Mouse (Mus musculus): ENCODE data around the gene Sox9. TPM values are rescaled to one million over a fixed set of nuclear protein-coding genes. Genes with fewer than 3 reads are reported as not detected.

Gene Sox9
- polyA plus RNA-seq, 1 experiment from 2014 or later, result 196 TPM

DNA sequence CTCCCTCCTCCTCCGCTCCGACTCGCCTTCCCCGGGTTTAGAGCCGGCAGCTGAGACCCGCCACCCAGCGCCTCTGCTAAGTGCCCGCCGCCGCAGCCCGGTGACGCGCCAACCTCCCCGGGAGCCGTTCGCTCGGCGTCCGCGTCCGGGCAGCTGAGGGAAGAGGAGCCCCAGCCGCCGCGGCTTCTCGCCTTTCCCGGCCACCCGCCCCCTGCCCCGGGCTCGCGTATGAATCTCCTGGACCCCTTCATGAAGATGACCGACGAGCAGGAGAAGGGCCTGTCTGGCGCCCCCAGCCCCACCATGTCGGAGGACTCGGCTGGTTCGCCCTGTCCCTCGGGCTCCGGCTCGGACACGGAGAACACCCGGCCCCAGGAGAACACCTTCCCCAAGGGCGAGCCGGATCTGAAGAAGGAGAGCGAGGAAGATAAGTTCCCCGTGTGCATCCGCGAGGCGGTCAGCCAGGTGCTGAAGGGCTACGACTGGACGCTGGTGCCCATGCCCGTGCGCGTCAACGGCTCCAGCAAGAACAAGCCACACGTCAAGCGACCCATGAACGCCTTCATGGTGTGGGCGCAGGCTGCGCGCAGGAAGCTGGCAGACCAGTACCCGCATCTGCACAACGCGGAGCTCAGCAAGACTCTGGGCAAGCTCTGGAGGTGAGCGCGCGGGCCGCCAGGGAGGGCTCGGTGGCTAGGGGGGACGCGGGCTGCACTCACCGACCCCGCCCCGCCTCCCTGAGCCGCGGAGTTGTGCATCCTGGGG is 515 bp downstream of the Sox9 start:
- Histone ChIP-seq H3K4me1 (peaks cover 43% of the 10 kb centered on the region), H3K9me3 (replicated peaks) (no peaks in the 10 kb centered on the region)

DNA sequence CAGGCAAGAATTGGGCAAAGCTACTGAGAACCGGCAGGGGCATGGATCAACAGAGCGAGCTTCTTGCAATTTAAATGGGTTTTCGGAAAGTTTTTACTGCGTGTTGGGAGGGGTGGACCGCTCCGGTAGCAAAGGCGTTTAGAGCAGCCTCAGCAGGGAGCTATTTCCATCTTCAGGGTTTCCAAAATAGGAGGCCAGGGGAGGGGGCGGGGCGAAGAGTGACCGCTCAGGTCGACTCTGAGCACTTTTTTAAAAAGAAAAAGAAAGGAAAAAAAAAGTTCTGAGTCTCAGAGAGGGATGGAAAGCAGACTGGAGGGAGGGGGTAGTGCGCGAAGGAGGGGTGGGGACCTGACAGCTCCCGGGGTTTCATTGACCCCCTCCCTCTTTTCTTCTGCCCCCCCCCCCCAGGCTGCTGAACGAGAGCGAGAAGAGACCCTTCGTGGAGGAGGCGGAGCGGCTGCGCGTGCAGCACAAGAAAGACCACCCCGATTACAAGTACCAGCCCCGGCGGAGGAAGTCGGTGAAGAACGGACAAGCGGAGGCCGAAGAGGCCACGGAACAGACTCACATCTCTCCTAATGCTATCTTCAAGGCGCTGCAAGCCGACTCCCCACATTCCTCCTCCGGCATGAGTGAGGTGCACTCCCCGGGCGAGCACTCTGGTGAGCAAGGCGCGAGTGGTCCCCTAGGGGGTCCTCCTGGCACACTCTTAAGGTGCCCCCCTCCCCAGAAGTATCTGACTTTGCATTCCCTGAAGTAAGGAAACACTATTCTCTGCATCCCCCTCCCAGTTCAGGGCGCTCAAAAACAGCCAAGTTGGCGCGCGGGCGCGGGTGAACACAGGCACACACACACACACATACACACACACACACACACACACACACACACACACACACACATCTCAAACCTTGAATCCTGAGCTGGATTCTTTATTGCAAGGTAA is 1.6 kb downstream of the Sox9 start:
- Histone ChIP-seq H3K36me3 (0 out of 2 replicates have a peak, but pooled peaks cover 7% of the 10 kb centered on the region), H3K9ac (peak overlapping the region; percentile 93), H3K4me3 (peak overlapping the region; percentile 66), H3K9me3 (replicated peaks) (no peaks in the 10 kb centered on the region), H3K27me3 (peaks cover 2% of the 10 kb centered on the region; the same call in 1 of the 2 replicates), H3K4me2 (replicated peaks) (peak overlapping the region; percentile 96), H3K4me1 (peaks cover 45% of the 10 kb centered on the region), H3K27ac (peak overlapping the region; percentile 91)
- 1% methylated on average over 36 of the region's 42 CpGs for WGBS
- ATAC-seq (ENCODE audit: low FRiP score), result no peak

More for the DNA sequence above, 515 bp downstream of the Sox9 start:
- H3K36me3 ChIP-seq, result 0 out of 2 replicates have a peak, but pooled peaks cover 7% of the 10 kb centered on the region
- peak; percentile 36 for ATAC-seq (ENCODE audit: low FRiP score)
- H3K4me3 ChIP-seq, result peak overlapping the region; percentile 66
- peak overlapping the region; percentile 91 for H3K27ac ChIP-seq
- peak overlapping the region; percentile 96 for H3K4me2 ChIP-seq (replicated peaks)
- peak overlapping the region; percentile 93 for H3K9ac ChIP-seq
- WGBS, result 0% methylated on average over 74 of the region's 75 CpGs
- peaks cover 11% of the 10 kb centered on the region for H3K27me3 ChIP-seq

DNA sequence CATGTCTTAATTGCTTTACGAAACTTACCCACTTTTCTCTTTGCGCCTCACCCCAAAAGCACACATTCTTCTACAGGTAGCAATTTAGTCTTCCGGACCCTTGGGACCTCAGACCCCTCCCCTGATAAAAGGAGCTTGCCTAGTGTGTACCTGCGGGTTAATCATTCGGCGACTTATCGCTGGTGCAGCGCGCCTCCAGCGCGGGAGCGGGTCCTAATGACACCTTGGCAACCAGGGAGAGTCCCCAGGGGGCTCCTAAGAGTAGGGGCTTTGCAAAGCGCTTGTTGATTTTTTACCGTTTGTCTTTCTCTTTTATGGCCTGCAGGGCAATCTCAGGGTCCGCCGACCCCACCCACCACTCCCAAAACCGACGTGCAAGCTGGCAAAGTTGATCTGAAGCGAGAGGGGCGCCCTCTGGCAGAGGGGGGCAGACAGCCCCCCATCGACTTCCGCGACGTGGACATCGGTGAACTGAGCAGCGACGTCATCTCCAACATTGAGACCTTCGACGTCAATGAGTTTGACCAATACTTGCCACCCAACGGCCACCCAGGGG is 2.4 kb downstream of the Sox9 start:
- Histone ChIP-seq H3K27me3 (peaks cover 2% of the 10 kb centered on the region; the same call in 1 of the 2 replicates), H3K9me3 (replicated peaks) (no peaks in the 10 kb centered on the region), H3K4me2 (replicated peaks) (peak overlapping the region; percentile 96), H3K9ac (peak overlapping the region; percentile 93), H3K27ac (peak overlapping the region; percentile 91), H3K4me1 (peaks cover 39% of the 10 kb centered on the region), H3K36me3 (0 out of 2 replicates have a peak, but pooled peaks cover 7% of the 10 kb centered on the region), H3K4me3 (peak overlapping the region; percentile 66)
- no peak for ATAC-seq (ENCODE audit: low FRiP score)
- 2% methylated on average over 29 of the region's 30 CpGs for WGBS

DNA sequence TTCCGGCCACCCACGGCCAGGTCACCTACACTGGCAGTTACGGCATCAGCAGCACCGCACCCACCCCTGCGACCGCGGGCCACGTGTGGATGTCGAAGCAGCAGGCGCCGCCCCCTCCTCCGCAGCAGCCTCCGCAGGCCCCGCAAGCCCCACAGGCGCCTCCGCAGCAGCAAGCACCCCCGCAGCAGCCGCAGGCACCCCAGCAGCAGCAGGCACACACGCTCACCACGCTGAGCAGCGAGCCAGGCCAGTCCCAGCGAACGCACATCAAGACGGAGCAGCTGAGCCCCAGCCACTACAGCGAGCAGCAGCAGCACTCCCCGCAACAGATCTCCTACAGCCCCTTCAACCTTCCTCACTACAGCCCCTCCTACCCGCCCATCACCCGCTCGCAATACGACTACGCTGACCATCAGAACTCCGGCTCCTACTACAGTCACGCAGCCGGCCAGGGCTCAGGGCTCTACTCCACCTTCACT is 2.9 kb downstream of the Sox9 start:
- ATAC-seq (ENCODE audit: low FRiP score), result peak; percentile 53
- Histone ChIP-seq H3K9me3 (replicated peaks) (no peaks in the 10 kb centered on the region), H3K36me3 (0 out of 2 replicates have a peak, but pooled peaks cover 7% of the 10 kb centered on the region), H3K27me3 (0 out of 2 replicates have a peak, but pooled peaks cover 2% of the 10 kb centered on the region), H3K4me3 (peak overlapping the region; percentile 66), H3K4me2 (replicated peaks) (peak overlapping the region; percentile 96), H3K9ac (peak overlapping the region; percentile 93), H3K27ac (peak overlapping the region; percentile 91), H3K4me1 (peaks cover 37% of the 10 kb centered on the region)
- WGBS, result under 1% methylated on average over 34 of the region's 34 CpGs

DNA sequence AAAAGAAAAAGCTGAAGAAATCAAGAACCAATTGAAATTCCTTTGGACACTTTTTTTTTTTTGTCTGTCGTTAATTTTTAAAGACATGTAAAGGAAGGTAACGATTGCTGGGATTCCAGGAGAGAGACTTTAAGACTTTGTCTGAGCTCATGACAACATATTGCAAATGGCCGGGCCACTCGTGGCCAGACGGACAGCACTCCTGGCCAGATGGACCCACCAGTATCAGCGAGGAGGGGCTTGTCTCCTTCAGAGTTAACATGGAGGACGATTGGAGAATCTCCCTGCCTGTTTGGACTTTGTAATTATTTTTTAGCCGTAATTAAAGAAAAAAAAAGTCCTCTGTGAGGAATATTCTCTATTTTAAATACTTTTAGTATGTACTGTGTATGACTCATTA is 3.6 kb downstream of the Sox9 start:
- Histone ChIP-seq H3K27ac (no peak overlapping the region), H3K36me3 (0 out of 2 replicates have a peak, but pooled peaks cover 7% of the 10 kb centered on the region), H3K27me3 (0 out of 2 replicates have a peak, but pooled peaks cover 2% of the 10 kb centered on the region), H3K4me3 (peak overlapping the region; percentile 66), H3K9ac (peak overlapping the region; percentile 93; the same call in 1 of the 2 replicates), H3K9me3 (replicated peaks) (no peaks in the 10 kb centered on the region), H3K4me2 (replicated peaks) (peak overlapping the region; percentile 96), H3K4me1 (peaks cover 37% of the 10 kb centered on the region)
- no peak for ATAC-seq (ENCODE audit: low FRiP score)
- 11% methylated on average over 8 of the region's 8 CpGs for WGBS

DNA sequence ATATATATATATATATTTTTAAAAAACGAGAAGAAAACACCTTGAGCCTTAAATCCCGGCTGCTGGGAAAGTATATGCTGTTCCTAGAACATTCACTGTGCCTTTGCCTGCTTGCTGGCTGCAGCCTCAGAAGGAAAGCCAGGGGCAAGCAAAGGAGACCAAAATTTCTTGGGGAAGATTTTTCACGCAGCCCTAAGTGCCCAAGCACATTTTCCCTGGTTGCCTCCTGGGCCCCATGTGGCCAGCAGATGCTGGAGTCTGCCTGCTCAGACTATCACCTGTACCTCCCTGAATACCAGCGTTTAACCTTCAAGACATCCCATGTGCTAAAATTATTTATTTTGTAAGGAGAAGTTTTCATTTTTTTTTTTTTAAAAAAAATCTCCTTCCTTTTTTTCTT is 4.4 kb downstream of the Sox9 start:
- peak overlapping the region; percentile 42 for H3K9ac ChIP-seq
- H3K9me3 ChIP-seq (replicated peaks), result no peaks in the 10 kb centered on the region
- peak overlapping the region; percentile 27 for H3K4me3 ChIP-seq
- peak overlapping the region; percentile 96 for H3K4me2 ChIP-seq (replicated peaks)
- 49% methylated on average over 4 of the region's 4 CpGs for WGBS
- H3K4me1 ChIP-seq, result peaks cover 31% of the 10 kb centered on the region
- 0 out of 2 replicates have a peak, but pooled peaks cover 7% of the 10 kb centered on the region for H3K36me3 ChIP-seq
- ATAC-seq (ENCODE audit: low FRiP score), result no peak
- no peak overlapping the region for H3K27ac ChIP-seq
- no peaks in the 10 kb centered on the region for H3K27me3 ChIP-seq

DNA sequence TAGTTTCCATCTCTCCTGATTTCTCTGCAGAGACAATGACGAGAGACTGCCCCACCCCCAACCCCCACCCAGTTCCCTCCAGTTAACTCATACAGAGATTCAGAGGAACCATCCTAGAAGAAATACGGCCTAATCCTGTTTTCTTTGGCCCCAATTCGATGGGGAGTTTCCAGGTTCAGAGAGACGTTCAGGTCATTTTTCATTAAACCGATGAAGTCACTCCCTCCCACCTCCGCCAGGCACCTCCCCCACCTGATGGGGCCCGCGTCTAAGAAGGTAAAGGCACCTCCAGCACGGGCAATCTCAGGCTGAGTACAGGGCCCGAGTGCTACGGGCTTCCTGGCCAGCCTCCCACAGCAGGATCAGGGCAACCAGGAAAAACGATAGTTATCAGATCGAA is 6.3 kb downstream of the Sox9 start:
- no peaks in the 10 kb centered on the region for H3K27me3 ChIP-seq
- H3K4me2 ChIP-seq (replicated peaks), result no peak overlapping the region
- 17% methylated on average over 13 of the region's 13 CpGs for WGBS
- ATAC-seq (ENCODE audit: low FRiP score), result no peak
- no peak overlapping the region for H3K27ac ChIP-seq
- H3K36me3 ChIP-seq, result 0 out of 2 replicates have a peak, but pooled peaks cover 7% of the 10 kb centered on the region
- no peak overlapping the region for H3K4me3 ChIP-seq
- no peak overlapping the region for H3K9ac ChIP-seq
- H3K4me1 ChIP-seq, result peaks cover 29% of the 10 kb centered on the region
- H3K9me3 ChIP-seq (replicated peaks), result peaks cover 5% of the 10 kb centered on the region; the same call in 1 of the 2 replicates

DNA sequence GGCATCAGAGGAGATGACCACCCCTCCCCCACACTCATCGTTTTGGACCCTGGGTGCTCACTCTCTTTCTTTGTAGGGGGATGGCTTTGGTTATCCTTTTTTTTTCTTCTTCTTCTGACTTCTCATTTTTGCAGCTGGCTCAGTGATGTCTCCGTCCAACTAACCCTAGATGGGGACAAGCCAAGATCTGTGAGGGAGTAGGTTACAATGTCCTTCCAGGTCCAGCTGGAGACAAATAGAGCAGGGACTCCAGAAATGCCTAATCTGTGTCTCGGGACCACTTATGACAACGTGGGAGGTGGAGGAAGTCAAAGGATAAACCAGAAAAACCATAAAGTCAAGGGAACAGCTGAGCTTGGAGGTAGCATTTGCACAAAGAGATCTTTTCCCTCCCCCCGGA is 14.4 kb downstream of the Sox9 start:
- H3K4me2 ChIP-seq (replicated peaks), result no peak overlapping the region
- H3K27me3 ChIP-seq, result no peaks in the 10 kb centered on the region
- no peaks in the 10 kb centered on the region for H3K36me3 ChIP-seq
- H3K4me3 ChIP-seq, result no peak overlapping the region
- ATAC-seq (ENCODE audit: low FRiP score), result no peak
- no peak overlapping the region for H3K9ac ChIP-seq
- WGBS, result 86% methylated on average over 5 of the region's 5 CpGs
- peaks cover 11% of the 10 kb centered on the region for H3K4me1 ChIP-seq
- H3K9me3 ChIP-seq (replicated peaks), result peaks cover 5% of the 10 kb centered on the region; the same call in 1 of the 2 replicates
- no peak overlapping the region for H3K27ac ChIP-seq

DNA sequence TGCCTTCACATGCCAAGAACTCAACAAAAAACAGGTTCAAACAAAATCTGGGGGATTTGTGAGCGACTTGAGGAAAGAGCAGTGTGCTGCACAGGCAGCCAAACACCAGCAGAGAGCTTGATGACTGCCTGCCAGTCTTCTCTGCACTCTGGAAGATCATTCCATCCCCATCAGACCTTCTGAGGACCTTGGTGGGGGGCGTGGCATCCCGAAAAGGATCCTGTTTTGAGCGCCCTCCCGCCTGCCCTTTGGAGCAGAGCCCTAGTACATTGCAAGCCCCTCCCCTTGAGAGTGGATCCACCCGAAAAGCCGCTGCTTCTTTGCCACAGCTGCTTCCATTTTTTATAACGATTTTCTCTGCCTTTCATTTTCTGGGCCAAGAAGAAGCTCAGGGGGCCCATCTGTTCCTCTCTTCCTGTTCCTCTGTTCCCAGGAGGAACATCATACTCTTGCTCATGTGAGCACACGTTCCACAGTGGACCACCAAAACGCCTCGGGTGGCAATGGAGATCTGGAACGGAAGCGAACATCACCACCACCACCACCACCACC is 16.9 kb downstream of the Sox9 start:
- no peak for ATAC-seq (ENCODE audit: low FRiP score)
- Histone ChIP-seq H3K27me3 (no peaks in the 10 kb centered on the region), H3K9ac (no peak overlapping the region), H3K4me2 (replicated peaks) (no peak overlapping the region), H3K4me1 (peaks cover 19% of the 10 kb centered on the region), H3K4me3 (no peak overlapping the region), H3K36me3 (no peaks in the 10 kb centered on the region), H3K9me3 (replicated peaks) (no peaks in the 10 kb centered on the region), H3K27ac (no peak overlapping the region)
- WGBS, result 62% methylated on average over 13 of the region's 13 CpGs

DNA sequence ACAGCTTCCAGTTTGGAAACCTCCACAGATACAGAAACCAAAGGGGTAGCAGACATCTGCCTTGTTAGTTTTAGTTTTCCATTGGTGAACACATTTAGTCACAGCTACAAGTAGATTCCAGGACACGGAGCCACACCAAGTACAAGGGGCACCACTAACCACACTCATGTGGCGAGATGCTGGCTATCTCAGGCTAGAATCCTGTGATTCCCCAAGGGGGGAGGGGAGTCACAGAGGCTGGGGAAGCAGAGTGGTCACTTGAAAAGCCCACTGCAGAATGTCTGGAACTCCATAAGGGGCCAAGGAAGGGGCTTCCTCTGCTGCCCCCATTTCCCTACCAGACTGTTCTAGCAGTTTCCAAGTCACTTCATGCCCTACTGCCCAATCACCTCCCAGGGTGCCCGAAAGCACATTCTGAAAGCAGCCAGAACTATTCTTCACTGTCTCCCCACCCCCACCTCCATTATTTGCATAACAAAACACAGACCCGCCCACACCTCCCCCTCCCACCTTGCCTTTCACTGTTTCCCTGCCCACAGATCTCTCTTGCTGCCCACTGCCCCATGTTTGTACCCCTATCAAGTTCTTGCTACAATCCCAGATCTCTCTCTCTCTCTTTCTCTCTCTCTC is 19.3 kb downstream of the Sox9 start:
- ATAC-seq (ENCODE audit: low FRiP score), result peak; percentile 69
- H3K27me3 ChIP-seq, result no peaks in the 10 kb centered on the region
- 0 out of 2 replicates have a peak overlapping the region, but pooled peaks have one; percentile 13 for H3K4me2 ChIP-seq (replicated peaks)
- no peaks in the 10 kb centered on the region for H3K9me3 ChIP-seq (replicated peaks)
- no peak overlapping the region for H3K4me3 ChIP-seq
- WGBS, result 23% methylated on average over 4 of the region's 4 CpGs
- H3K27ac ChIP-seq, result no peak overlapping the region
- H3K36me3 ChIP-seq, result no peaks in the 10 kb centered on the region
- H3K9ac ChIP-seq, result no peak overlapping the region
- peaks cover 19% of the 10 kb centered on the region for H3K4me1 ChIP-seq

DNA sequence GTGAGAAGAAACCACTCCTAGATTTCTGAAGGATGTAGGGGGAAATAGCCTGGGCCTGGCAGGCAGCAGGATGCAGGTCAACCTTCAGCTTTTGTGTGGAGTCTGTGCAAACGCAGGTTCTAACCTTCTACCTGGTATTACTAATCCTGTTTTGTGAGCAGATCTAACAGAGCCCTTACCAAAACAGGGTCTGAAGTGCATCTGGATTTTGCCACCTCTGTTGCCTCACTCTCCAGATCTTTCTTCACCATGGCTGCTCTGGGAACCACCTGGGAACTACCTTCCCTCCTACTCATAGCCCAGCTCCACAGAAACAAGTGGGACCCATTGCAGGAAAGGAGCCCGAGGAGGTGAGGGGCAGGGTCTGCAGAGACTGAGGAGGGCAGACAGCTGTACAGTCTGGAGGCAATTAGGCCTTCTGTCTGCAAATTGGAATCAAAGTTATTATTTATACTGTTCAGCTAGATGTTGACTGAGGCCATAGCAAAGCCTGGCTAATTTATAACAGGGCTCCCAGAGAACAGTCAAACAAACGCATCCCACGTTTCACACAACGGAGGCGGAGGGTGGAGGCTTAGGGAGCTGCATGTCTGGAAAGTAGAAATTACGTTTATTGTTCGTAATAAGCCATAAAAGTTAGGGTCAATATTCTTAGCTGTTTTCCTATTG is 25.9 kb downstream of the Sox9 start:
- ATAC-seq (ENCODE audit: low FRiP score), result no peak
- WGBS, result 76% methylated on average over 8 of the region's 8 CpGs

More for the DNA sequence above, 25.9 kb downstream of the Sox9 start:
- no peak overlapping the region for H3K9ac ChIP-seq
- no peaks in the 10 kb centered on the region for H3K27me3 ChIP-seq
- no peak overlapping the region for H3K4me2 ChIP-seq (replicated peaks)
- H3K4me3 ChIP-seq, result no peak overlapping the region
- H3K36me3 ChIP-seq, result no peaks in the 10 kb centered on the region
- H3K9me3 ChIP-seq (replicated peaks), result no peaks in the 10 kb centered on the region
- H3K4me1 ChIP-seq, result peaks cover 37% of the 10 kb centered on the region
- H3K27ac ChIP-seq, result no peak overlapping the region
